Mouse (Mus musculus): ENCODE measurements around the gene Hnrnpl.

Gene Hnrnpl

GRCm38 (mm10) chr7:28808221-28808941 lies at the start of gene Hnrnpl:
Gene Hnrnpl (plus strand): TSS chr7:28808541.
- peak; percentile 79 for DNase-seq (ENCODE audit: low read depth, low spot score)

- DNase-seq (ENCODE audit: low read depth, low spot score) = no peak
Measured at GRCm38 (mm10) chr7:28758623-28759022, 49.7 kb upstream of the Hnrnpl start.

- DNase-seq (ENCODE audit: low read depth, low spot score) = no peak
Measured at GRCm38 (mm10) chr7:28761907-28762306, 46.4 kb upstream of the Hnrnpl start.

GRCm38 (mm10) chr7:28765211-28765610 lies 43.1 kb upstream of the Hnrnpl start:
- no peak for DNase-seq (ENCODE audit: low read depth, low spot score)

- DNase-seq (ENCODE audit: low read depth, low spot score) = peak; percentile 100
Measured at GRCm38 (mm10) chr7:28766173-28766879, 42.0 kb upstream of the Hnrnpl start, which contains the start of gene Sirt2. Gene Sirt2 (plus strand): TSS chr7:28766735.

GRCm38 (mm10) chr7:28766910-28767309 lies 41.4 kb upstream of the Hnrnpl start:
- DNase-seq (ENCODE audit: low read depth, low spot score) = peak; percentile 47

GRCm38 (mm10) chr7:28767462-28767965 lies 40.8 kb upstream of the Hnrnpl start, which contains the start of gene Nfkbib:
Gene Nfkbib (minus strand): TSS chr7:28767512.
- no peak for DNase-seq (ENCODE audit: low read depth, low spot score)

GRCm38 (mm10) chr7:28769414-28769958 lies 38.9 kb upstream of the Hnrnpl start:
- DNase-seq (ENCODE audit: low read depth, low spot score) = no peak

- no peak for DNase-seq (ENCODE audit: low read depth, low spot score)
Measured at GRCm38 (mm10) chr7:28770309-28770708, 38.0 kb upstream of the Hnrnpl start.

- no peak for DNase-seq (ENCODE audit: low read depth, low spot score)
Measured at GRCm38 (mm10) chr7:28771867-28772266, 36.5 kb upstream of the Hnrnpl start.

GRCm38 (mm10) chr7:28773163-28773562 lies 35.2 kb upstream of the Hnrnpl start:
- no peak for DNase-seq (ENCODE audit: low read depth, low spot score)

- DNase-seq (ENCODE audit: low read depth, low spot score) = no peak
Measured at GRCm38 (mm10) chr7:28774164-28774563, 34.2 kb upstream of the Hnrnpl start.

- no peak for DNase-seq (ENCODE audit: low read depth, low spot score)
Measured at GRCm38 (mm10) chr7:28775129-28775528, 33.2 kb upstream of the Hnrnpl start.

GRCm38 (mm10) chr7:28778825-28779224 lies 29.5 kb upstream of the Hnrnpl start:
- no peak for DNase-seq (ENCODE audit: low read depth, low spot score)

- peak; percentile 92 for DNase-seq (ENCODE audit: low read depth, low spot score)
Measured at GRCm38 (mm10) chr7:28780067-28780658, 28.2 kb upstream of the Hnrnpl start.

GRCm38 (mm10) chr7:28780857-28781256 lies 27.5 kb upstream of the Hnrnpl start:
- DNase-seq (ENCODE audit: low read depth, low spot score) = no peak

GRCm38 (mm10) chr7:28781261-28781663 lies 27.1 kb upstream of the Hnrnpl start:
- DNase-seq (ENCODE audit: low read depth, low spot score) = no peak

- no peak for DNase-seq (ENCODE audit: low read depth, low spot score)
Measured at GRCm38 (mm10) chr7:28785161-28785560, 23.2 kb upstream of the Hnrnpl start.

GRCm38 (mm10) chr7:28787884-28788283 lies 20.5 kb upstream of the Hnrnpl start:
- no peak for DNase-seq (ENCODE audit: low read depth, low spot score)

GRCm38 (mm10) chr7:28788307-28789195 lies 19.8 kb upstream of the Hnrnpl start, which contains the start of gene Rinl:
Gene Rinl (plus strand): TSS chr7:28788969.
- DNase-seq (ENCODE audit: low read depth, low spot score) = no peak

GRCm38 (mm10) chr7:28789235-28789634 lies 19.1 kb upstream of the Hnrnpl start:
- no peak for DNase-seq (ENCODE audit: low read depth, low spot score)
